Mouse (Mus musculus) intestine, embryonic 15.5 days (tissue): ENCODE measurements around the gene Ugt1a7c. TPM values are rescaled to one million over a fixed set of nuclear protein-coding genes. Genes with fewer than 3 reads are reported as not detected.
A peak's percentile ranks its signal among the peaks of the same experiment; 100 is the strongest.
"Not testable (repeated sequence)": the region's sequence is repeated elsewhere in the genome, so short reads cannot be mapped to it uniquely, and the experiment has no call there.

ENCODE experiments used
- ATAC-seq: fragments of 200-750 bp; cut with Nextera tagmentation; 2 replicates; pipeline ENCODE4 v1.8.0; 2017; ENCODE audit warnings: moderate TSS enrichment, moderate library complexity
- H3K27ac ChIP-seq: fragments of 300-500 bp; sonication (generic); 2 replicates; pipeline ENCODE4 v1.5.1; 2015; ENCODE audit warnings: mild to moderate bottlenecking, inconsistent platforms
- H3K27me3 ChIP-seq: fragments of 300-500 bp; sonication (generic); replicated peaks from 2 replicates; pipeline ENCODE4 v1.6.1; 2015; ENCODE audit warnings: inconsistent platforms
- H3K36me3 ChIP-seq: fragments of 300-500 bp; sonication (generic); 2 replicates; pipeline ENCODE4 v1.6.1; 2015; ENCODE audit warnings: inconsistent platforms
- H3K4me1 ChIP-seq: fragments of 300-500 bp; sonication (generic); replicated peaks from 2 replicates; pipeline ENCODE4 v1.6.1; 2015; ENCODE audit warnings: inconsistent platforms
- H3K4me2 ChIP-seq: fragments of 300-500 bp; sonication (generic); replicated peaks from 2 replicates; pipeline ENCODE4 v1.6.1; 2015; ENCODE audit warnings: mild to moderate bottlenecking, inconsistent platforms
- H3K4me3 ChIP-seq: fragments of 300-500 bp; sonication (generic); replicated peaks from 2 replicates; pipeline ENCODE4 v1.5.1; 2015; ENCODE audit warnings: inconsistent platforms
- H3K9ac ChIP-seq: fragments of 300-500 bp; sonication (generic); 2 replicates; pipeline ENCODE4 v1.6.1; 2015; ENCODE audit warnings: inconsistent platforms
- H3K9me3 ChIP-seq: fragments of 300-500 bp; sonication (generic); 2 replicates; pipeline ENCODE4 v1.6.1; 2016; ENCODE audit warnings: inconsistent platforms
- WGBS: fragments of 180-500 bp; shearing (Covaris S2); methylation state at CpG from one replicate; pipeline ENCODE4 v1.1.7; 2015; 5-methylcytosine and 5-hydroxymethylcytosine counted together
- polyA plus RNA-seq: library from polyadenylated mRNA; unstranded; fragments of >200 nt; fragmentation: Nextera tagmentation; extraction: Ambion mirVana; gene quantifications from 2 replicates; pipeline ENCODE4 v1.2.1, GENCODE M21; 2015

Ugt1a7c gene
- polyA plus RNA-seq: 49.1 and 49.8 TPM in 2 replicates

- Histone ChIP-seq H3K27ac (peak within 1 kb of the TSS; percentile 87), H3K9me3 (no peaks in the 10 kb centered on the region), H3K36me3 (no peaks in the 10 kb centered on the region), H3K4me3 (peak within 1 kb of the TSS; percentile 31), H3K9ac (peak within 1 kb of the TSS; percentile 43), H3K27me3 (no peaks in the 10 kb centered on the region), H3K4me1 (0 out of 2 replicates have a peak, but pooled peaks cover 2% of the 10 kb centered on the region), H3K4me2 (peak within 1 kb of the TSS; percentile 49)
- ATAC-seq: peak; percentile 83
- 21% methylated on average over 10 of the region's 10 CpGs for WGBS
Measured at GRCm38 (mm10) chr1:88094941-88095492, at the start of gene Ugt1a7c. Gene Ugt1a7c (plus strand): TSS chr1:88095062.

- not testable (repeated sequence) for H3K27ac ChIP-seq, H3K4me3 ChIP-seq, H3K9ac ChIP-seq, ATAC-seq, H3K9me3 ChIP-seq, H3K36me3 ChIP-seq, H3K4me1 ChIP-seq, H3K27me3 ChIP-seq, H3K4me2 ChIP-seq
- 88% methylated on average over 2 of the region's 2 CpGs for WGBS
Measured at GRCm38 (mm10) chr1:88047408-88047807, 47.5 kb upstream of the Ugt1a7c start.

GRCm38 (mm10) chr1:88055088-88055487, 39.8 kb upstream of the Ugt1a7c start, which contains the start of gene Ugt1a10:
Gene Ugt1a10 (plus strand): TSS chr1:88055388.
- Histone ChIP-seq H3K9ac (no peak within 1 kb of the TSS), H3K27me3 (no peaks in the 10 kb centered on the region), H3K27ac (no peak within 1 kb of the TSS), H3K36me3 (no peaks in the 10 kb centered on the region), H3K9me3 (no peaks in the 10 kb centered on the region), H3K4me1 (no peaks in the 10 kb centered on the region), H3K4me2 (no peak within 1 kb of the TSS), H3K4me3 (no peak within 1 kb of the TSS)
- 71% methylated on average over 1 of the region's 1 CpGs for WGBS
- no peak for ATAC-seq

- H3K9ac ChIP-seq, H3K27ac ChIP-seq, H3K4me2 ChIP-seq, H3K9me3 ChIP-seq, H3K4me1 ChIP-seq, ATAC-seq, H3K27me3 ChIP-seq, H3K36me3 ChIP-seq, H3K4me3 ChIP-seq: not testable (repeated sequence)
- 85% methylated on average over 1 of the region's 2 CpGs for WGBS
Measured at GRCm38 (mm10) chr1:88066472-88067102, 28.3 kb upstream of the Ugt1a7c start.

DNA sequence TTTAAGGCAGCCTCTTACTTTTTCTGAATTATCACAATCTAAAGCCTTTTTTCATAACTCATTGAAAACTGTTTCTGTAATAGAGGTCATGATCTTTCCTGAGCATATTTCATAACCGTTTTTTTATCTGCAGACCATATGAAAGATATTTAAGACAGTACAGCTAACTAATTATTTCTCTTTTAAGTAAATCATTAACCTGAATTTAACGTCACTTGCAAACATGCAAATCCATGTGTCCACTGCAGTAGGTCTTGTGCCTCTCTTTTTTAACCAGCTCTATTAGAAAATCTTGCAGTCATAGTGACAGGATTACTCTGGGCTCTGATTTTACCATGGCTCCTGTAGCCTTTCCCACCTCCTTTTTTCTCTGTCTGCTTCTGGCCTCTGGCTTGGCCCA, 24.4 kb upstream of the Ugt1a7c start, which contains the start of gene Ugt1a9:
TSS of gene Ugt1a9 (plus strand) at position 306 of the 400 bp plus-strand sequence.
- Histone ChIP-seq H3K9me3 (no peaks in the 10 kb centered on the region), H3K4me3 (no peak within 1 kb of the TSS), H3K27me3 (no peaks in the 10 kb centered on the region), H3K27ac (no peak within 1 kb of the TSS), H3K36me3 (no peaks in the 10 kb centered on the region), H3K4me2 (no peak within 1 kb of the TSS), H3K4me1 (no peaks in the 10 kb centered on the region), H3K9ac (no peak within 1 kb of the TSS)
- WGBS: 49% methylated on average over 2 of the region's 2 CpGs
- ATAC-seq: peak; percentile 69

GRCm38 (mm10) chr1:88070902-88071301, 24.0 kb upstream of the Ugt1a7c start:
- no peak overlapping the region for H3K27ac ChIP-seq
- no peaks in the 10 kb centered on the region for H3K9me3 ChIP-seq
- no peaks in the 10 kb centered on the region for H3K4me1 ChIP-seq
- no peak overlapping the region for H3K4me3 ChIP-seq
- no peak for ATAC-seq
- no peaks in the 10 kb centered on the region for H3K27me3 ChIP-seq
- no peak overlapping the region for H3K9ac ChIP-seq
- no peaks in the 10 kb centered on the region for H3K36me3 ChIP-seq
- H3K4me2 ChIP-seq: no peak overlapping the region
- 73% methylated on average over 4 of the region's 4 CpGs for WGBS

DNA sequence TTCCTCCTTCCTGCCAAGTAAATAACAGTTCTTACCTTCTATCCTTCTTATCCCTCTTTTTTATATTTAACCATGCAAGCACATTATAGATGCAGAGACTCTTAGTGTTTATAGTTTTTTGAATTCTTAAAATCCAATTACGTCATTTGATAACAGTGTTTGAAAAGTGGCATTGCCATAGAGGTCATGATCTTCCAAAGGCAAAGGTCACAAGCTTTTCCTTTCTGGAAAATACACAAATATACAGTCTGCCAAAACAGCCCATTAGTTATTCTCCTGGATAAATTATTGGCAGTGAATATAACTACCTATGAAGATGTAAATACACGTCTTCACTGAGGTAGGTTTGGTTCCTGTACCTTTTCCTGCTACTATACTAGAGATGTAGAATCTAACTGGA, 20.4 kb upstream of the Ugt1a7c start:
- H3K9ac ChIP-seq: no peak overlapping the region
- no peaks in the 10 kb centered on the region for H3K9me3 ChIP-seq
- ATAC-seq: no peak
- H3K4me2 ChIP-seq: no peak overlapping the region
- no peaks in the 10 kb centered on the region for H3K4me1 ChIP-seq
- 76% methylated on average over 2 of the region's 2 CpGs for WGBS
- no peaks in the 10 kb centered on the region for H3K36me3 ChIP-seq
- no peak overlapping the region for H3K4me3 ChIP-seq
- H3K27me3 ChIP-seq: no peaks in the 10 kb centered on the region
- H3K27ac ChIP-seq: no peak overlapping the region

DNA sequence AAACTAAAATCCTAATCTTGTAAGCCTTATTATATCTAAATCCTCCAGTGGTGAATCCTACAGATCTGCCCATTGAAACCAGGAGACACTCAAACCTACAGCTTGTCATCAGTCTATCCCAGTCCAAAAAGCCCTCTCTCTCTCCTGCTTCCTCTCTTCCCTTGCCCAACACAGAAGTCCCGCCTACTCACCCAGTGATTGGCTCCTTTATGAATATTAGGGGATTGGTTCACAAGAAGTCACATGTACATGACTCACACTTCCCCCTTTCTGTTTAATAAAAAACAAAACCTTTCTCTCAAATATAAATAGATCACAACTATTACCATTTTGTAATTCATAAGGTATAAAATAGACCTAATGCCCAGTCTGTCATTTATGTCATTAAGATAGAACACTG, 17.7 kb upstream of the Ugt1a7c start:
- Histone ChIP-seq H3K4me2 (no peak overlapping the region), H3K4me3 (no peak overlapping the region), H3K27ac (no peak overlapping the region), H3K27me3 (no peaks in the 10 kb centered on the region), H3K9ac (no peak overlapping the region), H3K36me3 (no peaks in the 10 kb centered on the region), H3K9me3 (no peaks in the 10 kb centered on the region), H3K4me1 (no peaks in the 10 kb centered on the region)
- no peak for ATAC-seq
- 88% methylated on average over 1 of the region's 1 CpGs for WGBS

- WGBS: 89% methylated on average over 1 of the region's 1 CpGs
Measured at GRCm38 (mm10) chr1:88081670-88082069, 13.2 kb upstream of the Ugt1a7c start.

DNA sequence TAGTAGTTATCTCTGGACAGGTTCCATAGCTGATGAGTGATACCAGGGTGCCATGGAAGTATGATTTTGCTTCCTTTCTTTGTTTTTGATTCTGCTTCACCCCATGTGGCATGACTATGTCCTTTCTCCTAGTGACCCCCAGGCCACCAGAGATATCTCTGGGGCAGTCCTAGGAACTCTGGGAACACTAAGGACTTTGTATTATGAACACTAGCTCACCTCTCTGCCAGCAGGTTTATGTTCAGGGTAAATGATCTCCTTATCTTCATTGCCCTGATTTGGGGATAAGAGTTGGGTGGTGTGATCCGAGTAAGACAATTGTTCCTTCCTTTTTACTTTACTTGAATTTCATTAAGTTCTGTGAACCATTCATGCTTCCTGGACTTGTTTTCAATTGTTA, 8.7 kb upstream of the Ugt1a7c start:
- ATAC-seq: peak; percentile 89
- 46% methylated on average over 1 of the region's 1 CpGs for WGBS
- no peaks in the 10 kb centered on the region for H3K27me3 ChIP-seq

More at GRCm38 (mm10) chr1:88081670-88082069, 13.2 kb upstream of the Ugt1a7c start:
- ATAC-seq: no peak
- H3K9me3 ChIP-seq: no peaks in the 10 kb centered on the region
- H3K4me2 ChIP-seq: no peak overlapping the region
- H3K27ac ChIP-seq: no peak overlapping the region
- no peak overlapping the region for H3K9ac ChIP-seq
- H3K4me1 ChIP-seq: no peaks in the 10 kb centered on the region
- no peaks in the 10 kb centered on the region for H3K36me3 ChIP-seq
- H3K27me3 ChIP-seq: no peaks in the 10 kb centered on the region
- H3K4me3 ChIP-seq: no peak overlapping the region

DNA sequence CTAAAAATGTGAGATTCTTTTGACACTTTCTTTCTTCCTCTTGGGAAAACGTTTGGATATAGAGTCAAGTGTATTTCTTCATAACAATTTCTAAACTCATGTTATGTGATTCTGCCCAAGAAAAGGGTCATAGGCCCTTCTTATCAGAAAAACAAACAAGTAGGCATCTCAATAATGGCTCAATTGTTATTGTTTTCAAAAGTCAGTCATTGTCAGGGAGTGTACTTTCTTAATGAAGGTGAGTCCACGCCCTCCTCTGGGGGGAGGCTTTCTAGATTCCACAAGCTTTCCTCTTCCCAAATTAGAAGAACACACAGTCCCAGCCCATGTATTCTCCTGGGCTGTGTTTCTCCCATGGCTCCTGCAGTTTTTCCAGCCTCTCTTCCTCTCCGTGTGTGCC, 7.3 kb upstream of the Ugt1a7c start, which contains the start of gene Ugt1a8:
TSS of gene Ugt1a8 (plus strand) at position 301 of the 400 bp plus-strand sequence.
- H3K4me1 ChIP-seq: 0 out of 2 replicates have a peak, but pooled peaks cover 2% of the 10 kb centered on the region
- no peaks in the 10 kb centered on the region for H3K27me3 ChIP-seq
- no peak for ATAC-seq
- no peak within 1 kb of the TSS for H3K27ac ChIP-seq
- no peak within 1 kb of the TSS for H3K9ac ChIP-seq
- no peaks in the 10 kb centered on the region for H3K36me3 ChIP-seq
- H3K4me3 ChIP-seq: no peak within 1 kb of the TSS
- no peak within 1 kb of the TSS for H3K4me2 ChIP-seq
- no peaks in the 10 kb centered on the region for H3K9me3 ChIP-seq
- WGBS: 69% methylated on average over 3 of the region's 3 CpGs

More for the DNA sequence above, 8.7 kb upstream of the Ugt1a7c start:
- H3K4me3 ChIP-seq: no peak overlapping the region
- no peaks in the 10 kb centered on the region for H3K4me1 ChIP-seq
- no peak overlapping the region for H3K27ac ChIP-seq
- H3K36me3 ChIP-seq: no peaks in the 10 kb centered on the region
- H3K4me2 ChIP-seq: no peak overlapping the region
- H3K9me3 ChIP-seq: no peaks in the 10 kb centered on the region
- H3K9ac ChIP-seq: no peak overlapping the region

DNA sequence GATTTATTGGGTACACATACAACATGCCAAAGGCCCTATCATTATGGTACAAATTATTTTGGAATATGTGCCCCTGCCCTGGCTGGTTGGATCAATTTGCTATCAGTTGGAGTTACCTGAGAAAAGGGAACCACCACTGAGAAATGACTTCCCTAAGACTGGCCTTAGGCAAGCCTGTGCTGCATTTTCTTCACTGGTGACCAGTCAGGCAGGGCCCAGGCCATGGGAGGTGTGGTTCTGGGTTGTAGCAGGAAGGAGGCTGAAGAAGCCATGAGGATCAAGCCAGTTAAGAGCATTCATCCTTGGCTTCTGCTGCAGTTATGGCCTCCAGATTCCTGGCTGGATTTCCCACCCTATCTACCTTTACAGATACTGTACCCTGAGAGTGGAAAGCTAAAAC, 2.5 kb upstream of the Ugt1a7c start:
- Histone ChIP-seq H3K27ac (no peak overlapping the region), H3K4me3 (no peak overlapping the region), H3K9me3 (no peaks in the 10 kb centered on the region), H3K4me2 (no peak overlapping the region), H3K4me1 (0 out of 2 replicates have a peak, but pooled peaks cover 2% of the 10 kb centered on the region), H3K27me3 (no peaks in the 10 kb centered on the region), H3K36me3 (no peaks in the 10 kb centered on the region), H3K9ac (no peak overlapping the region)
- no peak for ATAC-seq

- Histone ChIP-seq H3K4me2 (peak overlapping the region; percentile 49; the same call in 1 of the 2 replicates), H3K27ac (peak overlapping the region; percentile 87)
- 73% methylated on average over 3 of the region's 3 CpGs for WGBS
- not testable (repeated sequence) for H3K9me3 ChIP-seq, H3K27me3 ChIP-seq, H3K4me1 ChIP-seq, H3K36me3 ChIP-seq, H3K9ac ChIP-seq, H3K4me3 ChIP-seq
- peak; percentile 65 for ATAC-seq
Measured at GRCm38 (mm10) chr1:88094270-88094676, 589 bp upstream of the Ugt1a7c start.
